Mouse (Mus musculus) thymus, adult 2 months (tissue): ENCODE measurements at regions not wholly inside any gene's neighbourhood (a gene's known extent, or its start where the extent isn't known, plus 50 kb on each side); places are given as distances from the start of the nearest gene placed in this dataset.

ENCODE experiments used
- DNase-seq: peaks from one replicate; pipeline ENCODE4 v3.0.0; 2021
- H3K27ac ChIP-seq: fragments of 200-500 bp; 2 replicates; pipeline ENCODE4 v1.5.1; 2012; ENCODE audit warnings: low read length, control low read depth; ENCODE audit not compliant: control insufficient read depth, insufficient read depth
- H3K27me3 ChIP-seq: fragments of 200-500 bp; 2 replicates; pipeline ENCODE4 v1.6.1; 2012; ENCODE audit warnings: mild to moderate bottlenecking, low read length, moderate library complexity, mixed read lengths; ENCODE audit not compliant: control insufficient read depth, insufficient read depth
- H3K36me3 ChIP-seq: fragments of 200-500 bp; 2 replicates; pipeline ENCODE4 v1.6.1; 2012; ENCODE audit warnings: mild to moderate bottlenecking, low read length, moderate library complexity; ENCODE audit not compliant: control insufficient read depth, insufficient read depth
- H3K4me1 ChIP-seq: fragments of 200-500 bp; replicated peaks from 2 replicates; pipeline ENCODE4 v1.6.1; 2012; ENCODE audit warnings: low read length; ENCODE audit not compliant: control insufficient read depth, insufficient read depth
- H3K4me3 ChIP-seq: fragments of 200-500 bp; 2 replicates; pipeline ENCODE4 v1.5.1; 2012; ENCODE audit warnings: mild to moderate bottlenecking, low read length, control low read depth, moderate library complexity; ENCODE audit not compliant: control insufficient read depth, insufficient read depth
- CTCF ChIP-seq: fragments of 200-500 bp; IDR thresholded peaks from 2 replicates; pipeline ENCODE4 v1.5.1; 2012; ENCODE audit warnings: mild to moderate bottlenecking, control low read depth, low read length, moderate library complexity, borderline replicate concordance; ENCODE audit not compliant: control insufficient read depth, poor library complexity, insufficient read depth; ENCODE audit errors: extremely low read depth
- POLR2A ChIP-seq: fragments of 200-500 bp; IDR thresholded peaks from 2 replicates; pipeline ENCODE4 v1.6.1; 2012; ENCODE audit warnings: mild to moderate bottlenecking, low read length, control low read depth, moderate library complexity; ENCODE audit not compliant: control insufficient read depth, poor library complexity, insufficient read depth; ENCODE audit errors: extremely low read depth
- whole genome bisulfite sequencing: fragments of 180-500 bp; shearing (Covaris S2); methylation state at CpG from one replicate; pipeline ENCODE4 v1.1.7; 2018; 5-methylcytosine and 5-hydroxymethylcytosine counted together

DNA sequence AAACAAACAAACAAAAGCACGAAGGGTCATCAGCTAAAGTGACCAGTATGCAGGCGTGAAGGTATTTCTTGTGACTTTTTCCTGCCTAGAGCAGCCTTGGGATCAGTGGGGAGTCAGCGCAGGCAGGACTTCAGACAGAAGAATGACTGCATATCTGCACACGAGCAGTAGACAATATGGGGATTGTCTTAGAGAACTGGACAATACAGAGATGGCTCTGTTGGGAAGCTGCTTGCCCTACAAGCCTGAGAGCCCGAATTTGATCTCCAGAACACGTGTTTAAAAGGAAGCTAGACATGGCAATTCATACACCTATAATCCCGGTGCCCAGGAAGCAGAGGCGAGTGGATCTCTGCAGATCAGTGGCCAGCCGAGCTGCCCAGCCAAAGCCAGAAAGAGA lies 382.5 kb downstream of the Wdr11 start:
- no peaks in the 10 kb centered on the region; the same call in 1 of the 2 replicates for H3K4me1 ChIP-seq
- TF ChIP-seq POLR2A (no peak), CTCF (no peak)
- H3K27me3 ChIP-seq = no peaks in the 10 kb centered on the region
- H3K36me3 ChIP-seq = no peaks in the 10 kb centered on the region
- WGBS = 85% methylated on average over 9 of the region's 9 CpGs
- no peak overlapping the region for H3K4me3 ChIP-seq
- DNase-seq = no peak
- H3K27ac ChIP-seq = no peak overlapping the region

DNA sequence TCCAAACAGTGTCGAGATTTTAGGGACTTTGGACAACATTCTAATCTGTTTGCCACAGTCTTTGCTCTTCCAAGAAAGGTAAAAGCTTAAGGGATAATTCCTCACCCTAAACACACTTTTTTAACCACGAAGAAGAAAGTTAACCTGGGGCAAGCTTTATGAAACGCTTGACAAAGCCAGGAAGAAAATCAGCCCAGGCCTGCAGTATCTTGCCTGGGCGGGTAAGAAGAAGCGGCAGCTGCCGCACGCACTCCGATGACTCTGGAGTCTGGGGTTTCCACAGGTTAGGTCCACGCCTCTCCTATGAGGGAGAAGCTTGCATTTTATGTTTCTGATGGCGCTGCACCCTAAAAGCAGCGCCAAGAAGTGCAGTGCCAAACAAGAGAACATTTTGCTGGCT lies 383.2 kb downstream of the Wdr11 start:
- no peaks in the 10 kb centered on the region; the same call in 1 of the 2 replicates for H3K4me1 ChIP-seq

DNA sequence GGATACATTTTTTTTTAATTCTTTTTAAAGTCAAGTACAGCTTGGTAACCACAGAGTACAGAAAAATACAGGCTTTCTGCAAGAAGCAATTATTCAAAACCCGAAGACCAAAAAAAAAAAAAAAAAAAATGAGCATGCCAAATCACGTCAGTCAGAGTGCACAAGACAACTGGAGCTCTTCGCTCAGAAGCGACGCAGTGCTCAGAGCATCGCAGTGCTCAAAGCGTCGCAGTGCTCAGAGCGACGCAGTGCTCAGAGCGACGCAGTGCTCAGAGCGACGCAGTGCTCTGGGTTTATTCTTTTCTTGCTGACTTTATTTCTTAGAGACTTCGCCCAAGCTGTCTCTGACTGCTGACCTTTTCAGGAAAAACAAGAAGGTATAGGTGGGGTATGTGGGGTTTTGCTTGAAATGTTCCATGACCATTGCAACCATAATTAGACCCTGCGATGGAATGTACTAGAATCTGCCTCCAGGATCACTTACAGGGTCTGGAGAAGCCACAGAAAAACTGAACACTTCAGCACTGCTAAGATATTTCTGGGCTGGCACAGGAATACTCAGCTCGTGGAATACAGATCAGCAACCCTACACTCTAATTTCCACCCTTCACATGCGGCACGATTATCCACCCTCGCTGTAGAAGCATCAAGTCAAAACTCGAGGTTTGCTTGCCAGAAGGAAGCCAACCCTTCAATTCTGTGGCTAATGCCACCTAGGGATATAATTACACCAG lies 384.3 kb downstream of the Wdr11 start:
- 89% methylated on average over 21 of the region's 21 CpGs for WGBS
- Histone ChIP-seq H3K27me3 (no peaks in the 10 kb centered on the region), H3K27ac (no peak overlapping the region), H3K36me3 (no peaks in the 10 kb centered on the region), H3K4me3 (no peak overlapping the region), H3K4me1 (no peaks in the 10 kb centered on the region; the same call in 1 of the 2 replicates)
- DNase-seq = no peak
- no peak for TF ChIP-seq POLR2A
- no peak for TF ChIP-seq CTCF

More for the DNA sequence above, 383.2 kb downstream of the Wdr11 start:
- Histone ChIP-seq H3K4me3 (no peak overlapping the region), H3K27ac (no peak overlapping the region), H3K36me3 (no peaks in the 10 kb centered on the region), H3K27me3 (no peaks in the 10 kb centered on the region)
- no peak for DNase-seq
- 85% methylated on average over 11 of the region's 11 CpGs for WGBS
- TF ChIP-seq POLR2A = no peak
- TF ChIP-seq CTCF = no peak

DNA sequence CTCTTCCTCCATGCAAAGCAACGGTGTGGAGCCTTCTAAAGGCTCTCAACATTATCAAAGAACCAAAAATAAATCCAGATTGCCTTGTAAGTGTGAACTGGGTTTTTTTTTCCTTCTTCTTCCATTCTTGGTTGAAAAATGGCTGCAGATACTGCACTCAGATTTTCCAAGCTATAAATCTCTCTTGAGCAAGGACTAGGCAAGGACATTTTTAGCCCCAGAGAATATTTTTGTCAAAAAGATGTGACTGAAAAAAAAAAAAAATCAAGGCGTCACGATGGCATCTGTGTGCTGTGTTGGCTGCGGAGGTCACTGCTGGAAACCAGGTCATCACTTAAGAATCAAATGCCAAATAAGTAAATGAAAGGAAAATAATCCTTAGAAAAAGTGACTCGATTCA lies 386.9 kb downstream of the Wdr11 start:
- 87% methylated on average over 5 of the region's 5 CpGs for WGBS

DNA sequence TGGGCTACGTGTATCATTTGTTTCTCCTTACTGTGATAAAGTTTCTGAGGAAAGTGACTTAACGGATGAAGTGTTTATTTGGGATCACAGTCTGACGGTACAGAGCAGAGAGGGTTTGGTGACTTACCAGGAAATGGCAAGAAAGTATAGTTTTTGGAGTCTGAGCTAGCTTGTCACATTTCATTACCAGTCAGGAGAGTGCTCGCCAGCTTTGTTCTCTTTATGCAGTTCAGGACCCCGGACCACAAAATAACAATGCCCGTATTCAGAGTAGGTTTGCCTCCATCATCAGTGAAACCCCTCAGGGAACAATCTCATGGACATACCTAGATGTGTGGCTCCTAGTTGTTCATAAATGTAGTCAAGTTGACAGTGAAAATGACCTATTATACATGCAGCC lies 387.7 kb downstream of the Wdr11 start:
- no peak overlapping the region for H3K27ac ChIP-seq
- TF ChIP-seq POLR2A = no peak
- TF ChIP-seq CTCF = no peak
- H3K4me1 ChIP-seq = no peaks in the 10 kb centered on the region; the same call in 1 of the 2 replicates
- no peaks in the 10 kb centered on the region for H3K27me3 ChIP-seq
- H3K36me3 ChIP-seq = no peaks in the 10 kb centered on the region
- H3K4me3 ChIP-seq = no peak overlapping the region
- no peak for DNase-seq
- WGBS = 86% methylated on average over 6 of the region's 6 CpGs

More for the DNA sequence above, 386.9 kb downstream of the Wdr11 start:
- H3K27me3 ChIP-seq = no peaks in the 10 kb centered on the region
- TF ChIP-seq CTCF (no peak), POLR2A (no peak)
- H3K4me3 ChIP-seq = no peak overlapping the region
- H3K27ac ChIP-seq = no peak overlapping the region
- H3K36me3 ChIP-seq = no peaks in the 10 kb centered on the region
- DNase-seq = no peak
- no peaks in the 10 kb centered on the region; the same call in 1 of the 2 replicates for H3K4me1 ChIP-seq

DNA sequence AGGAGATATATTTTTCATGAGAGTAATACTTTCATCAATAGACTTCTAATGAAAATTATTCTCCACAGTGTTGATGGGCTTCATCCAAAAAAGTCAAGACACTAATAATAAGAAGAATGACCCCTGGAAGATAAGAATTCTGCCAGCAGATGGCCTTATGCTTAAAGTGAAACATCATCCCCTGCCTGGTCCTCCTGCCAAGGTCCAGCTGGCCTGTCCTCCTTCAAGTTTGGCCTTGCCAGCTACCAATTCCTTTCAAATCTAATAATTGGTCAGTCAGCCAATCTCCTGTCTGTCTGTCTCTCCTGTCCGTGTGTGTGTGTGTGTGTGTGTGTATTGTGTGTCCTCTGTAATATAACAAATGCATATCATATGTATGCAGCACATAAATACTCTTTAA lies 388.8 kb downstream of the Wdr11 start:
- Histone ChIP-seq H3K27me3 (no peaks in the 10 kb centered on the region), H3K4me1 (no peaks in the 10 kb centered on the region), H3K36me3 (no peaks in the 10 kb centered on the region), H3K27ac (no peak overlapping the region), H3K4me3 (no peak overlapping the region)
- no peak for DNase-seq
- WGBS = 69% methylated on average over 1 of the region's 1 CpGs
- TF ChIP-seq CTCF (no peak), POLR2A (no peak)
